Mouse (Mus musculus) heart, adult 2 months (tissue): ENCODE results near the gene Prrc2a.

ENCODE experiments used
- CTCF ChIP-seq: fragments of 200-600 bp; IDR thresholded peaks from 2 replicates; pipeline ENCODE4 v1.8.1; 2022; ENCODE audit warnings: antibody characterized with exemption, mild to moderate bottlenecking, moderate library complexity
- EP300 ChIP-seq: fragments of 200-500 bp; IDR thresholded peaks from 2 replicates; pipeline ENCODE4 v1.6.1; 2011; ENCODE audit warnings: low read depth, low read length, control low read depth; ENCODE audit not compliant: insufficient read depth

GRCm38 (mm10) chr17:35133517-35133916 lies 31.2 kb downstream of the Prrc2a start:
- TF ChIP-seq CTCF (no peak), EP300 (no peak)
